Mouse (Mus musculus) lung, adult 2 months (tissue): ENCODE measurements around the gene Fam71b.

ENCODE experiments used
- CTCF ChIP-seq: fragments of 200-500 bp; IDR thresholded peaks from 2 replicates; pipeline ENCODE4 v1.5.1; 2011; ENCODE audit warnings: mild to moderate bottlenecking, low read length, control low read depth; ENCODE audit not compliant: insufficient read depth
- POLR2A ChIP-seq: fragments of 200-500 bp; IDR thresholded peaks from 2 replicates; pipeline ENCODE4 v1.6.1; 2011; ENCODE audit warnings: low read depth, mild to moderate bottlenecking, control low read depth, low read length, borderline replicate concordance; ENCODE audit errors: extremely low read depth

- TF ChIP-seq CTCF, result no peak
- TF ChIP-seq POLR2A, result no peak
These were observed 30.6 kb upstream of the Fam71b start for GRCm38 (mm10) chr11:46365744-46366143.
